Mouse (Mus musculus): Measurements from ENCODE around the gene Cmtm4. TPM values are rescaled to one million over a fixed set of nuclear protein-coding genes. Genes with fewer than 3 reads are reported as not detected.

Cmtm4 gene
- polyA plus RNA-seq (2015; fragmentation: Nextera tagmentation; extraction: Ambion mirVana), result 1.8 TPM in 2 replicates

GRCm38 (mm10) chr8:104395703-104396357 is at the start of gene Cmtm4:
TSS of gene Cmtm4 (minus strand) at chr8:104395807.
- peak within 1 kb of the TSS; percentile 84 for H3K27ac ChIP-seq
- H3K4me1 ChIP-seq (replicated peaks), result peaks cover 21% of the 10 kb centered on the region
- peak within 1 kb of the TSS; percentile 76 for H3K4me3 ChIP-seq (replicated peaks)
- H3K4me2 ChIP-seq (replicated peaks), result peak within 1 kb of the TSS; percentile 84
- H3K27me3 ChIP-seq, result no peaks in the 10 kb centered on the region
- peak; percentile 78 for ATAC-seq
- WGBS, result 4% methylated on average over 19 of the region's 54 CpGs
- H3K36me3 ChIP-seq, result no peaks in the 10 kb centered on the region
- peaks cover 3% of the 10 kb centered on the region; the same call in 1 of the 2 replicates for H3K9me3 ChIP-seq
- peak within 1 kb of the TSS; percentile 90 for H3K9ac ChIP-seq (replicated peaks)

GRCm38 (mm10) chr8:104445248-104445647 is 49.6 kb upstream of the Cmtm4 start:
- no peaks in the 10 kb centered on the region for H3K9me3 ChIP-seq
- H3K36me3 ChIP-seq, result peaks cover 7% of the 10 kb centered on the region
- ATAC-seq, result no peak
- H3K27ac ChIP-seq, result no peak overlapping the region
- H3K4me3 ChIP-seq (replicated peaks), result no peak overlapping the region
- H3K4me1 ChIP-seq (replicated peaks), result peaks cover 18% of the 10 kb centered on the region
- H3K9ac ChIP-seq (replicated peaks), result no peak overlapping the region
- 67% methylated on average over 6 of the region's 6 CpGs for WGBS
- no peak overlapping the region for H3K4me2 ChIP-seq (replicated peaks)
- H3K27me3 ChIP-seq, result no peaks in the 10 kb centered on the region

GRCm38 (mm10) chr8:104443125-104443679 is 47.6 kb upstream of the Cmtm4 start:
- peaks cover 27% of the 10 kb centered on the region for H3K36me3 ChIP-seq
- peaks cover 25% of the 10 kb centered on the region for H3K4me1 ChIP-seq (replicated peaks)
- H3K27me3 ChIP-seq, result no peaks in the 10 kb centered on the region
- 60% methylated on average over 7 of the region's 7 CpGs for WGBS
- peak overlapping the region; percentile 90; the same call in 1 of the 2 replicates for H3K27ac ChIP-seq
- H3K4me3 ChIP-seq (replicated peaks), result peak overlapping the region; percentile 98
- peak overlapping the region; percentile 94; the same call in 1 of the 2 replicates for H3K4me2 ChIP-seq (replicated peaks)
- H3K9ac ChIP-seq (replicated peaks), result no peak overlapping the region
- ATAC-seq, result peak; percentile 46
- no peaks in the 10 kb centered on the region for H3K9me3 ChIP-seq

GRCm38 (mm10) chr8:104442299-104443124 is 46.9 kb upstream of the Cmtm4 start, which contains the start of gene Dync1li2:
TSS of gene Dync1li2 (minus strand) at chr8:104443047.
- H3K9ac ChIP-seq (replicated peaks), result peak within 1 kb of the TSS; percentile 98
- H3K27ac ChIP-seq, result peak within 1 kb of the TSS; percentile 90
- H3K4me1 ChIP-seq (replicated peaks), result peaks cover 25% of the 10 kb centered on the region
- H3K36me3 ChIP-seq, result peaks cover 31% of the 10 kb centered on the region
- H3K4me2 ChIP-seq (replicated peaks), result peak within 1 kb of the TSS; percentile 94
- ATAC-seq, result peak; percentile 93
- under 1% methylated on average over 74 of the region's 75 CpGs for WGBS
- H3K27me3 ChIP-seq, result no peaks in the 10 kb centered on the region
- peak within 1 kb of the TSS; percentile 98 for H3K4me3 ChIP-seq (replicated peaks)
- H3K9me3 ChIP-seq, result no peaks in the 10 kb centered on the region

GRCm38 (mm10) chr8:104441613-104442012 is 46.0 kb upstream of the Cmtm4 start:
- ATAC-seq, result no peak
- H3K9me3 ChIP-seq, result no peaks in the 10 kb centered on the region
- H3K4me3 ChIP-seq (replicated peaks), result peak overlapping the region; percentile 98
- H3K4me2 ChIP-seq (replicated peaks), result peak overlapping the region; percentile 94
- 60% methylated on average over 7 of the region's 7 CpGs for WGBS
- no peaks in the 10 kb centered on the region for H3K27me3 ChIP-seq
- no peak overlapping the region for H3K27ac ChIP-seq
- H3K4me1 ChIP-seq (replicated peaks), result peaks cover 25% of the 10 kb centered on the region
- H3K9ac ChIP-seq (replicated peaks), result peak overlapping the region; percentile 98
- H3K36me3 ChIP-seq, result peaks cover 40% of the 10 kb centered on the region

GRCm38 (mm10) chr8:104439461-104439860 is 43.9 kb upstream of the Cmtm4 start:
- H3K4me1 ChIP-seq (replicated peaks), result peaks cover 45% of the 10 kb centered on the region
- WGBS, result 97% methylated on average over 8 of the region's 8 CpGs
- no peak overlapping the region for H3K4me3 ChIP-seq (replicated peaks)
- no peak for ATAC-seq
- no peak overlapping the region for H3K27ac ChIP-seq
- H3K9ac ChIP-seq (replicated peaks), result no peak overlapping the region
- H3K4me2 ChIP-seq (replicated peaks), result no peak overlapping the region
- H3K9me3 ChIP-seq, result no peaks in the 10 kb centered on the region
- H3K27me3 ChIP-seq, result no peaks in the 10 kb centered on the region
- H3K36me3 ChIP-seq, result peaks cover 62% of the 10 kb centered on the region

GRCm38 (mm10) chr8:104437494-104438135 is 42.0 kb upstream of the Cmtm4 start:
- Histone ChIP-seq H3K27ac (no peak overlapping the region), H3K9me3 (no peaks in the 10 kb centered on the region), H3K4me3 (replicated peaks) (no peak overlapping the region), H3K36me3 (peaks cover 78% of the 10 kb centered on the region), H3K27me3 (no peaks in the 10 kb centered on the region), H3K4me2 (replicated peaks) (no peak overlapping the region), H3K4me1 (replicated peaks) (peaks cover 47% of the 10 kb centered on the region), H3K9ac (replicated peaks) (no peak overlapping the region)
- 96% methylated on average over 13 of the region's 13 CpGs for WGBS
- no peak for ATAC-seq

- H3K27ac ChIP-seq, result peak overlapping the region; percentile 65
- H3K36me3 ChIP-seq, result peaks cover 89% of the 10 kb centered on the region
- no peak overlapping the region for H3K4me2 ChIP-seq (replicated peaks)
- no peaks in the 10 kb centered on the region for H3K27me3 ChIP-seq
- WGBS, result 94% methylated on average over 4 of the region's 4 CpGs
- no peak for ATAC-seq
- no peak overlapping the region for H3K9ac ChIP-seq (replicated peaks)
- H3K4me1 ChIP-seq (replicated peaks), result peaks cover 42% of the 10 kb centered on the region
- no peak overlapping the region for H3K4me3 ChIP-seq (replicated peaks)
- no peaks in the 10 kb centered on the region for H3K9me3 ChIP-seq
Measured at GRCm38 (mm10) chr8:104436591-104436990, 41.0 kb upstream of the Cmtm4 start.

- H3K4me3 ChIP-seq (replicated peaks), result no peak overlapping the region
Measured at GRCm38 (mm10) chr8:104436038-104436437, 40.4 kb upstream of the Cmtm4 start.

GRCm38 (mm10) chr8:104434826-104435354 is 39.3 kb upstream of the Cmtm4 start:
- Histone ChIP-seq H3K4me2 (replicated peaks) (no peak overlapping the region), H3K36me3 (peaks cover 95% of the 10 kb centered on the region), H3K9ac (replicated peaks) (no peak overlapping the region), H3K4me1 (replicated peaks) (peaks cover 27% of the 10 kb centered on the region), H3K27ac (no peak overlapping the region), H3K4me3 (replicated peaks) (no peak overlapping the region), H3K9me3 (no peaks in the 10 kb centered on the region), H3K27me3 (no peaks in the 10 kb centered on the region)
- 90% methylated on average over 18 of the region's 18 CpGs for WGBS
- no peak for ATAC-seq

More at GRCm38 (mm10) chr8:104436038-104436437, 40.4 kb upstream of the Cmtm4 start:
- Histone ChIP-seq H3K27me3 (no peaks in the 10 kb centered on the region), H3K27ac (peak overlapping the region; percentile 65), H3K36me3 (peaks cover 94% of the 10 kb centered on the region), H3K9me3 (no peaks in the 10 kb centered on the region), H3K4me1 (replicated peaks) (peaks cover 37% of the 10 kb centered on the region), H3K4me2 (replicated peaks) (no peak overlapping the region), H3K9ac (replicated peaks) (no peak overlapping the region; the same call in 1 of the 2 replicates)
- WGBS, result 47% methylated on average over 12 of the region's 12 CpGs
- peak; percentile 98 for ATAC-seq

- 87% methylated on average over 4 of the region's 4 CpGs for WGBS
- peaks cover 95% of the 10 kb centered on the region for H3K36me3 ChIP-seq
- no peak overlapping the region for H3K4me3 ChIP-seq (replicated peaks)
- no peak overlapping the region for H3K27ac ChIP-seq
- no peaks in the 10 kb centered on the region for H3K27me3 ChIP-seq
- H3K4me1 ChIP-seq (replicated peaks), result peaks cover 22% of the 10 kb centered on the region
- no peak overlapping the region for H3K4me2 ChIP-seq (replicated peaks)
- ATAC-seq, result 0 out of 2 replicates have a peak, but pooled peaks have one; percentile 2
- no peaks in the 10 kb centered on the region for H3K9me3 ChIP-seq
- H3K9ac ChIP-seq (replicated peaks), result no peak overlapping the region
Measured at GRCm38 (mm10) chr8:104434275-104434674, 38.7 kb upstream of the Cmtm4 start.

Measured in midbrain, embryonic 13.5 days (tissue).